Mouse (Mus musculus) mouse trophoblast stem cell (cell line): ENCODE results near the gene Dusp14.

Source experiments
- in situ Hi-C, 2 experiments: fragments of 300-500 bp; cut with MseI, MboI; formaldehyde crosslinking; loops; 2 replicates in 1 of 2; 3 replicates in 1 of 2; pipeline ENCODE4 v1.15.1; 2025

Gene Dusp14

GRCm38 (mm10) chr11:84069034-84069370, at the start of gene Dusp14:
Gene Dusp14 (minus strand): TSS chr11:84069261.
- in situ Hi-C loops: no loop called here

GRCm38 (mm10) chr11:84117431-84117830, 48.4 kb upstream of the Dusp14 start:
- in situ Hi-C loops: no loop called here

- in situ Hi-C loops: no loop called here
Observed at GRCm38 (mm10) chr11:84116221-84116620, 47.2 kb upstream of the Dusp14 start.

- in situ Hi-C loops: no loop called here
Observed at GRCm38 (mm10) chr11:84115646-84116045, 46.6 kb upstream of the Dusp14 start.

- in situ Hi-C loops: no loop called here
Observed at GRCm38 (mm10) chr11:84113623-84114022, 44.6 kb upstream of the Dusp14 start.

GRCm38 (mm10) chr11:84107137-84107536, 38.1 kb upstream of the Dusp14 start:
- in situ Hi-C loops: no loop called here

GRCm38 (mm10) chr11:84104036-84104435, 35.0 kb upstream of the Dusp14 start:
- in situ Hi-C loops: no loop called here

- in situ Hi-C loops: no loop called here
Observed at GRCm38 (mm10) chr11:84101182-84101581, 32.1 kb upstream of the Dusp14 start.

- in situ Hi-C loops: no loop called here
Observed at GRCm38 (mm10) chr11:84097251-84097998, 28.4 kb upstream of the Dusp14 start.

- in situ Hi-C loops: no loop called here
Observed at GRCm38 (mm10) chr11:84095084-84095483, 26.0 kb upstream of the Dusp14 start.

- in situ Hi-C loops: no loop called here
Observed at GRCm38 (mm10) chr11:84090572-84090971, 21.5 kb upstream of the Dusp14 start.

- in situ Hi-C loops: no loop called here
Observed at GRCm38 (mm10) chr11:84081901-84082300, 12.8 kb upstream of the Dusp14 start.

GRCm38 (mm10) chr11:84080327-84080726, 11.3 kb upstream of the Dusp14 start:
- in situ Hi-C loops: no loop called here

- in situ Hi-C loops: no loop called here
Observed at GRCm38 (mm10) chr11:84079887-84080286, 10.8 kb upstream of the Dusp14 start.

GRCm38 (mm10) chr11:84079361-84079760, 10.3 kb upstream of the Dusp14 start:
- in situ Hi-C loops: no loop called here

GRCm38 (mm10) chr11:84078601-84079000, 9.5 kb upstream of the Dusp14 start:
- in situ Hi-C loops: no loop called here

- in situ Hi-C loops: no loop called here
Observed at GRCm38 (mm10) chr11:84077008-84077407, 7.9 kb upstream of the Dusp14 start.

GRCm38 (mm10) chr11:84073816-84074764, 5.0 kb upstream of the Dusp14 start:
- in situ Hi-C loops: no loop called here

- in situ Hi-C loops: no loop called here
Observed at GRCm38 (mm10) chr11:84072904-84073651, 4.0 kb upstream of the Dusp14 start.

GRCm38 (mm10) chr11:84068191-84069033, 649 bp downstream of the Dusp14 start:
- in situ Hi-C loops: no loop called here

- in situ Hi-C loops: no loop called here
Observed at GRCm38 (mm10) chr11:84067720-84068190, 1.3 kb downstream of the Dusp14 start.
